Mouse (Mus musculus) olfactory bulb, adult 2 months (tissue): ENCODE data around the gene D2hgdh. TPM values are rescaled to one million over a fixed set of nuclear protein-coding genes. Genes with fewer than 3 reads are reported as not detected.

ENCODE experiments used
- H3K27ac ChIP-seq: fragments of 200-500 bp; 2 replicates; pipeline ENCODE4 v1.5.1; 2012; ENCODE audit warnings: low read depth, low read length; ENCODE audit not compliant: insufficient read depth
- H3K4me1 ChIP-seq: fragments of 200-500 bp; 2 replicates; pipeline ENCODE4 v1.6.1; 2012; ENCODE audit warnings: low read length; ENCODE audit not compliant: control insufficient read depth, insufficient read depth
- H3K4me3 ChIP-seq: fragments of 200-500 bp; 2 replicates; pipeline ENCODE4 v1.5.1; 2012; ENCODE audit warnings: mild to moderate bottlenecking, low read depth, low read length, moderate library complexity; ENCODE audit not compliant: insufficient read depth
- CTCF ChIP-seq: fragments of 200-500 bp; IDR thresholded peaks from 2 replicates; pipeline ENCODE4 v1.5.1; 2012; ENCODE audit warnings: low read depth, mild to moderate bottlenecking, low read length, moderate library complexity; ENCODE audit not compliant: insufficient read depth
- POLR2A ChIP-seq: fragments of 200-500 bp; IDR thresholded peaks from 2 replicates; pipeline ENCODE4 v1.6.1; 2012; ENCODE audit warnings: mild to moderate bottlenecking, low read depth, low read length, moderate library complexity; ENCODE audit not compliant: insufficient read depth
- WGBS: fragments of 180-500 bp; shearing (Covaris S2); methylation state at CpG from one replicate; pipeline ENCODE4 v1.1.7; 2018; 5-methylcytosine and 5-hydroxymethylcytosine counted together
- polyA plus RNA-seq: library from polyadenylated mRNA; stranded (reverse); fragments of >200 nt; gene quantifications from 2 replicates; pipeline ENCODE4 v1.2.4, GENCODE M21; 2012; ENCODE audit warnings: low replicate concordance; ENCODE audit not compliant: missing spikeins, insufficient read depth, insufficient read length

Gene D2hgdh
- polyA plus RNA-seq, 1 experiment = not detected

GRCm38 (mm10) chr1:93804818-93805217, 19.9 kb upstream of the D2hgdh start:
- H3K27ac ChIP-seq = no peak overlapping the region

GRCm38 (mm10) chr1:93805221-93805951, 19.3 kb upstream of the D2hgdh start:
- TF ChIP-seq POLR2A = no peak
- no peak for TF ChIP-seq CTCF
- H3K4me1 ChIP-seq = peaks cover 11% of the 10 kb centered on the region
- no peak overlapping the region for H3K4me3 ChIP-seq
- 72% methylated on average over 5 of the region's 5 CpGs for WGBS
- H3K27ac ChIP-seq = no peak overlapping the region

More at GRCm38 (mm10) chr1:93804818-93805217, 19.9 kb upstream of the D2hgdh start:
- H3K4me1 ChIP-seq = peaks cover 11% of the 10 kb centered on the region
- TF ChIP-seq CTCF (no peak), POLR2A (no peak)
- 64% methylated on average over 4 of the region's 4 CpGs for WGBS
- H3K4me3 ChIP-seq = peak overlapping the region; percentile 93

- Histone ChIP-seq H3K4me1 (peaks cover 8% of the 10 kb centered on the region), H3K27ac (no peak overlapping the region), H3K4me3 (no peak overlapping the region)
- 97% methylated on average over 4 of the region's 4 CpGs for WGBS
- no peak for TF ChIP-seq POLR2A
- TF ChIP-seq CTCF = no peak
Observed at GRCm38 (mm10) chr1:93808871-93809270, 15.8 kb upstream of the D2hgdh start.

- Histone ChIP-seq H3K27ac (no peak overlapping the region), H3K4me3 (no peak overlapping the region), H3K4me1 (0 out of 2 replicates have a peak, but pooled peaks cover 5% of the 10 kb centered on the region)
- TF ChIP-seq POLR2A (no peak), CTCF (no peak)
- 98% methylated on average over 3 of the region's 3 CpGs for WGBS
Observed at GRCm38 (mm10) chr1:93810011-93810410, 14.7 kb upstream of the D2hgdh start.

GRCm38 (mm10) chr1:93811495-93812039, 13.1 kb upstream of the D2hgdh start:
- Histone ChIP-seq H3K4me1 (no peaks in the 10 kb centered on the region), H3K27ac (no peak overlapping the region), H3K4me3 (no peak overlapping the region)
- 93% methylated on average over 8 of the region's 8 CpGs for whole genome bisulfite sequencing
- no peak for TF ChIP-seq POLR2A

GRCm38 (mm10) chr1:93817823-93818532, 6.7 kb upstream of the D2hgdh start:
- H3K4me1 ChIP-seq = no peaks in the 10 kb centered on the region
- 92% methylated on average over 8 of the region's 8 CpGs for WGBS
- no peak overlapping the region for H3K4me3 ChIP-seq
- TF ChIP-seq POLR2A (no peak), CTCF (no peak)
- no peak overlapping the region for H3K27ac ChIP-seq

GRCm38 (mm10) chr1:93818722-93819121, 6.0 kb upstream of the D2hgdh start:
- no peak overlapping the region for H3K27ac ChIP-seq
- WGBS = 88% methylated on average over 7 of the region's 7 CpGs
- no peak overlapping the region for H3K4me3 ChIP-seq
- no peaks in the 10 kb centered on the region for H3K4me1 ChIP-seq
- TF ChIP-seq CTCF (no peak), POLR2A (no peak)

GRCm38 (mm10) chr1:93823796-93824495, 763 bp upstream of the D2hgdh start:
- H3K4me1 ChIP-seq = peaks cover 15% of the 10 kb centered on the region
- H3K4me3 ChIP-seq = no peak overlapping the region
- TF ChIP-seq CTCF (no peak), POLR2A (no peak)
- whole genome bisulfite sequencing = 62% methylated on average over 3 of the region's 3 CpGs
- no peak overlapping the region for H3K27ac ChIP-seq

- Histone ChIP-seq H3K27ac (peak overlapping the region; percentile 97), H3K4me1 (peaks cover 15% of the 10 kb centered on the region), H3K4me3 (peak overlapping the region; percentile 65)
- WGBS = under 1% methylated on average over 30 of the region's 30 CpGs
- TF ChIP-seq CTCF (no peak), POLR2A (peak; percentile 98)
Observed at GRCm38 (mm10) chr1:93825105-93825674, 481 bp downstream of the D2hgdh start.
